Mouse (Mus musculus) CD8-positive naive resting alpha-beta T cell, adult 57 days (primary cell): ENCODE data around the gene Stat6. TPM values are rescaled to one million over a fixed set of nuclear protein-coding genes. Genes with fewer than 3 reads are reported as not detected.

Source experiments
- total RNA-seq: library from RNA; stranded (reverse); gene quantifications from one replicate; pipeline ENCODE4 v1.2.4, GENCODE M21; 2023

The Stat6 gene
- 202 TPM for total RNA-seq

GRCm38 (mm10) chr10:127642772-127643552 is at the start of gene Stat6:
Stat6 (plus strand) TSS chr10:127642986.

DNA sequence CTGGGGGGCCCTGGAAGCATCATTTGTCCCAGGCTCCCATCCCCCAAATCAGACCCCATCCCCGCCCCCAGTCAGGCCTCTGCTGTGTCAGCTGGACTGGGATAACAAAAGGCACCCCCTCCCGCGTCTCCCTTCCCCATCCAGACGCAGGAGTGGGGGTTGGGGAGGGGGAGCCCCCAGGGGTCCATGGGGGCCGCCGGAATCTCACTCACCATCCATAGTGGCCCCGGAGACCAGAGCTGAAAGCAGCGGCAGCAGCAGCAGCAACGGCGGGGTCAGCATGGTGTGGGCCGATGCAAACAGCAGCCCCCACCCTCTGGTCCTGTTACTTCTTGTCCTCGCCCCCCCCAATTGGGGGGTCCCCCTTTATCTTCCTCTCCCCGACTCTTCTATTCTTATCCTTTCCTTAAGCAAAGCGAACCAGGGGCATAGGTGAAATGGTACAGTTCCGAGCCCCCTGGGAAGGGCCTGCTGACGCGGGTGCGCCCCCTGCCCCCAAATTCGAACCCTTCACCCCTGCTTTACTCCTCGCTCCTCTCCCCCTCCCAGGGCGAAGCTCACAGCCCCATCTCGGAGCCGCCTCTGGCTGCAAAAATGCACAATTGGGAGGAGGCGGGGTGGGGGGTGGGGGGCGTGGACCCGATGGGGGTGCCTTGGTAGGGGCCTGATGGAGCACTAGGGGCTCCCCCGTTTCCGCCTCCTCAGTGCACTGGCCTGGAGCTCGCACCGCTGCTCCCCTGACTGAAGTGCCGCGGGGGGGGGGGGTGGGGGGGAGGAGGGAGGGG is 22.2 kb upstream of the Stat6 start, which contains the start of gene Lrp1:
TSS of gene Lrp1 (minus strand) at position 743 of the 785 bp plus-strand sequence.

DNA sequence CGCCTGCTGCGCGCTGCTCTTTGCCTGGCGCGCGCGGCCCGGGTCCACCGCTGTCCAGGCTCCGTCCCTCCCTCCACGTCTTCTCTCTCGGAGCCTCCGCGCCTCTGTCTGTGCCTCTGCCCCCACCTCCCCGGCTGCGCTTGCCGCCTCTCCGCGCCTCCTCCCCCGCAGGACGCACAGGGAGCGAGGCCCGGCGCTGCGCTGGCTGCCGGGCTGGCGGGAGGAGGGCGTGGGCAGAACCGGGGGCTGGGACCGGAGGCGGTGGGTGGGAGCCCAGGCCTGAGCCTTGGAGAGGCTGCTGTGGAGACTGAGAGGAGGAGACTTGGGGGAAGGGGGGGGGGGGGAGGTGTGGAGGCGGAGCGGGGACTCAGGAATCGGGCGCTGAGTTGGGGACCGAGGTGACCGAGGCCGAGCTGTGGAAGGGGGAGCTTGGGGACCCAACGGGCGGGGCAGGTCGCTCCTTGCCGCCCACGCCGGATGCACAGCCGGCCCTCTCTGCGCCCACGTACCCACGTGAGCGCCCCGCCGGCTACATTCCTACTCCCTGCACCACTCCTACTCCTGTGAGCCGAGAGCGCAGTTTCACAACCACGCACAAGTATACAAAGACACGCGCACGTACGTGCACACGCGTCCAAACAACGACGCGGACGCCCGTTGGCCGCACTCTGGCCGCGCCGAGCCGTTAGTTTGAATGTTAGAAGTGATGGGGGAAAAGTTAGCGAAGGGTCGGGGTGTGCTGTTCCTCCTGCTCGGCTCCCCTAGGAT is 23.9 kb downstream of the Stat6 start, which contains the start of gene Nemp1:
TSS of gene Nemp1 (plus strand) at position 401 of the 768 bp plus-strand sequence.

GRCm38 (mm10) chr10:127668093-127669050 is 25.6 kb downstream of the Stat6 start, which contains the start of gene Nab2:
Nab2 (minus strand) TSS chr10:127668568.

GRCm38 (mm10) chr10:127704766-127705220 is 62.0 kb downstream of the Stat6 start, which contains the start of gene Myo1a:
Myo1a (plus strand) TSS chr10:127705170.

Other genes starting within 250 kb of the Stat6 start
- gene Stac3, start 141.3 kb upstream of the Stat6 start, total RNA-seq: 6.2 TPM
- not detected for gene Ndufa4l2, start 128.0 kb upstream of the Stat6 start, total RNA-seq
- 117 TPM for gene Shmt2, start 120.5 kb upstream of the Stat6 start, total RNA-seq
- not detected for gene Nxph4, start 108.4 kb upstream of the Stat6 start, total RNA-seq
- gene Lrp1, start 21.8 kb upstream of the Stat6 start, total RNA-seq: 3.0 TPM
- 7.8 TPM for gene Nemp1, start 23.9 kb downstream of the Stat6 start, total RNA-seq
- 42.3 TPM for gene Nab2, start 25.6 kb downstream of the Stat6 start, total RNA-seq
- 0.43 TPM for gene Myo1a, start 62.2 kb downstream of the Stat6 start, total RNA-seq
- gene Tac2, start 81.5 kb downstream of the Stat6 start, total RNA-seq: not detected
- gene Zbtb39, start 96.6 kb downstream of the Stat6 start, total RNA-seq: 11.4 TPM
- not detected for gene Gpr182, start 108.7 kb downstream of the Stat6 start, total RNA-seq
- 0.40 TPM for gene Rdh1, start 116.7 kb downstream of the Stat6 start, total RNA-seq
- gene Rdh16f1, start 116.8 kb downstream of the Stat6 start, total RNA-seq: 0.49 TPM
- gene Rdh9, start 133.4 kb downstream of the Stat6 start, total RNA-seq: not detected
- not detected for gene Rdh16, start 158.2 kb downstream of the Stat6 start, total RNA-seq
- gene Rdh19, start 206.9 kb downstream of the Stat6 start, total RNA-seq: not detected
- gene Rdh16f2, start 223.5 kb downstream of the Stat6 start, total RNA-seq: not detected
- not detected for gene Rdh7, start 245.8 kb downstream of the Stat6 start, total RNA-seq